Mouse (Mus musculus): Measurements from ENCODE around the gene Cbarp.

Cbarp gene

GRCm38 (mm10) chr10:80143664-80144063 lies 3.0 kb upstream of the Cbarp start:
- DNase-seq (ENCODE audit: low spot score) = no peak

- no peak for DNase-seq (ENCODE audit: low spot score)
Observed at GRCm38 (mm10) chr10:80142530-80142925, 1.9 kb upstream of the Cbarp start.

DNA sequence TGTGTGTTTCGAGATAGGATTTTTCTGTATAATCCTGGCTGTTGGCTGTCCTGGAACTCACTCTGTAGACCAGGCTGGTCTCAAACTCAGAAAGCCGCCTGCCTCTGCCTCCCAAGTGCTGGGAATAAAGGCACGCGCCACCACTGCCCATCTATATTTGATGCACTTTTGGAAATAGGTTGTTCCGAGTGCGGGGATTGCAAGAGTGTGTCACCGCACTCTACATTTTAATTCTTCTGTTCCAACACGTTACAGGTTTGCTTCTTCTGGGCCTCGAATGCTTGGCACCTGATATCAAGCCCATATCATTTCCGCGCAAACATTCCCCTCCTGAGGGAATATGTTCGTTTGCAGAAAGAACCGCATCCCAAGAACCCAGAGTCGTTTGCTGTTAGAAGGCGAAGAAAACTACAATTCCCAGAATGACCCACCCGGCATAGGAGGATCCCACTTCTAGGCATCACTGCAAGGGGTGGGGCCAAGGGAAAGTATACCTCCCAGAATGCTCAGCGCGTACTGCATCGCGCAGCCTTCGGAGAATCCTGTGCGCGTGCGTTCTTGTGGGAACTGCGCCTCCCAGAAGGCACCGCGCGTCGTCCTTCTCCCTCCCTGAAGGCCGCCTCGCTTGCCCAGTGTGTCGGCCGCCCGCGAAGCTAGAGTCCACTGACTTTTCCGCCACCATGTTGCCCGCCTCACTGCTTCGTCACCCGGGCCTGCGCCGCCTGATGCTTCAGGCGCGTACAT lies 1.3 kb upstream of the Cbarp start:
- peak; percentile 56 for DNase-seq (ENCODE audit: low spot score)

DNA sequence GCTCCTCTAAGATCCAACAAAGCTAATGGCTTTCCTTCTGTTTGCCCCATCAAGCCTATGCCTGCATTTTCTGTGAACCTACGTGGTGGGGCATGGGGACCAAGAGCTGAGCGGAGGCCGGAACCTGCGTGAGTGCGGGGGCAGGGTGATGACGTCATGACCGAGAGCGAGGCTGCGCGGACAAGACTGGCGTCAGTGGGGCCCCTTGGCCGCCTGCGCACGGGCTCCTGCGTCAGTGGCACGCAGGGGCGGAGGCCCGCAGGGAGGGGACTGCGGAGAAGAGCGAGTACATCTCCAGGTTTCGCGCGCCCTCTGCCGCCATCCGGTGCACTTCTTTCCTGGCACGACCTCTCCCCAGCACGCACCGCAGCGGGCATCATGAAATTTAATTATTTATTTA lies 608 bp upstream of the Cbarp start:
- DNase-seq (ENCODE audit: low spot score) = peak; percentile 61

GRCm38 (mm10) chr10:80139975-80140665 lies 515 bp downstream of the Cbarp start:
- DNase-seq (ENCODE audit: low spot score) = no peak

DNA sequence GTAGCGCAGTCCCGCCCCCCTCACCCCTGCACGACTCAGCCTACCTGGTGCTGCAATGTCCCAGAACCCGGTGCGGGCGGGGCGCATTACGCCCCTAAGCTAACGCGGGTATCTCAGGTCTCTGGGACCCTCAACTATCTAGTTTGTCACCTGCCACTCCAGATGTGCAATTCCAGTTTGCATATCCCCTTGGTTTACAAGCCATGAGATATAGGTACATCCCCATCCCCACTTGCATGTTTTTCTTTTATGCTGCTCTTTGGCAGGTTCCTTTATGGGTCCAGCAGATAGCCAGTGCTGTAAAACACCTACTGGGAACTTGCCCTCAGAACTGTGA lies 1.2 kb downstream of the Cbarp start:
- no peak for DNase-seq (ENCODE audit: low spot score)

DNA sequence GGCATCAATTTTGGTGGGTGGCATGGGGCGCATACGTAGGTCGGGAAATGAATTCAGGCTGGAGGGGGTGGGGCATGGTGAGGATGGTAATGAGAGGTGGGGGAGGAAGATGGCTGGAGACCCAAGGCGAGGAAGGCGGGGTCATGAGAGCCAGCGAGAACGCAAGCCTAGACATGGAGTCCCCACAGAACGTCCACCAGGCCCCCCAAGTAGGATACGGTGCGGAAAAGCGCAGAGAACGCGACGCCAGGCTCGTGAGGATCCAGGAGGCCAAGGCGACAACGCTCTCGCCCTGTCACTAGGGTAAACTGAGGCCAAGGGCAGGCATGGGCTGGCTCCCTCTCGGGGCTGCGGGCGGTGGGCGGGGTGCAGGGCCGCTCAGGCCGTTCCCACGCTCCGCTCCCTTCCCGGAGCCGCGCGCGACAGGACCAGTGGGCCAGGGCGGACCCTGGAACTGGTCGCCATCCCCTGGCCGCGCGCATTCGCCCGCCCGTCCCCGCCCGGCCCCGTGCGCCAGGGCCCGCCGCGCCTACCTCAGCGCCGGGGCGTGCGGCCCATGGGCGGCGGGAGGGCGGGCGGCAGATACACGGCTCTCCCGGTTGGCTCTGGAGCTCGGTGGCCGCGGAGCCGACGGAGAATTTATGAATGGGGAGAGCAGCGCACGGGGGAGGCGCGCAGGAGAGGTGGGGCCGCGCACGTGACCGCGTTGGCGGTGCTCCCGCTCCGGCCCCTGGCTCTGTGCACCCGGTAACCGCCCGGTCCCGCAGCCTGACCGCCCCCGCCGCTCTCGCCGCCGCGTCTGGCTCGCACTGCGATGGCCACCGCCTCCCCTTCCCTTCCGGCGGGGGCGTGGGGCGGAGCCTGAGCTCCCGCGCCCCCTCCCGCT lies 1.8 kb downstream of the Cbarp start, which contains the start of gene Atp5d:
Gene Atp5d (plus strand): TSS at position 80 of the 886 bp plus-strand sequence.
- DNase-seq (ENCODE audit: low spot score) = no peak

- no peak for DNase-seq (ENCODE audit: low spot score)
Observed at GRCm38 (mm10) chr10:80137626-80138552, 2.7 kb downstream of the Cbarp start.

GRCm38 (mm10) chr10:80136952-80137625 lies 3.5 kb downstream of the Cbarp start:
- DNase-seq (ENCODE audit: low spot score) = no peak

DNA sequence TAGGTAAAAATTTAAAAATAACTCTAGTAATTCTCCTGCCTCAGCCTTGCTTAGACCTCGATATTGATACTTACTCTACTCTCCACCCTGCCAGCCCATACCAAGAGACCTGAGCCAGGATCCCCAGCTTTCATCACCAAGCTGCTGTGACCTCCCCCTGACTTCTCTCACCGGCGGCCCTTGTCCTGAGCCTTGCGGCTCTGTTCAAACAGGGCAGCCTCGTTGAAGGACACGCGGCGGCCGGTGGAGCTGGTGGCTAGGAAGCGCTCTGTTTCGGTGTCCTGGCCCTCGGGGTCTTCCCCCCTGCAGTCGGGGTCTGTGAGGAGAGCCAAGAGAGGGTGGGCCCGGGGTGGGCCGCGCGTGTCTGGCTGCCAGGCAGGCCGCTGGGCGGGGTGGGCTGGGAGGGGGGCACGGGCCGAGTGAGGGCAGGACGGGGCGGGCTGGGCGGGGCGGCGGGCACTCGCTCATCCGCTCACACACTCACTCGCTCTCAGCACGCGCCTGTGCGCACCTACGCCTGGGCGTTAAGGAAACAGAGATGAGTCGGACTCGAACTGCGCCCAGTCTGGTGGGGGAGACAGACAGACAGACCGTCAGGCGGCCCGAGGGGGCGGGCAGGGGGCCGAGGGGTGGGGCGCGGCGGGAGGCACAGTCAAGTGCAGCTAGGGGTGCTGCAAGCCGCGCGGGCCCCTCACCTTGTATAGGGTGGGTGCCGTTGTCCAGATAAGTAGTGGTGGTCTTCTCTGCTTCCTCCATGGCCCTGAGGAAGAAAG lies 4.3 kb downstream of the Cbarp start:
- DNase-seq (ENCODE audit: low spot score) = no peak

DNA sequence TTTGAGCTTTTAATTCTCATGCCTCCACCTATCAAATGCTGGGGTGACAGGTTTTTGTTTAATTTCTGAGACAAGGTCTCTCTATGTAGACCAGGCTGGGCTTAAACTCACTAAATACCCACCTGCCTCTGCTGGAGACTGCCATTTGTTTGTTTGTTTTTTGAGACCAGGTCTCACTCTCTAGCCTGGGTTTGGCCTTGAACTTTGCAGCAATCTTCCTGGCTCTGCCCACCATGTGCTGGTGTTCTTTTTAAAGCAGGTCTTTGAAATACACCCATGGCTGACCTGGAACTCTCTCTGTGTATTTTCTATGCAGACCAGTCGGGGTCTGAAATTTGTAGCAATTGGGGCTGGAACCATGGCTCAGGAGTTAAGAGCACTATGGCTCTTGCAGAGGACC lies 5.0 kb downstream of the Cbarp start:
- no peak for DNase-seq (ENCODE audit: low spot score)

DNA sequence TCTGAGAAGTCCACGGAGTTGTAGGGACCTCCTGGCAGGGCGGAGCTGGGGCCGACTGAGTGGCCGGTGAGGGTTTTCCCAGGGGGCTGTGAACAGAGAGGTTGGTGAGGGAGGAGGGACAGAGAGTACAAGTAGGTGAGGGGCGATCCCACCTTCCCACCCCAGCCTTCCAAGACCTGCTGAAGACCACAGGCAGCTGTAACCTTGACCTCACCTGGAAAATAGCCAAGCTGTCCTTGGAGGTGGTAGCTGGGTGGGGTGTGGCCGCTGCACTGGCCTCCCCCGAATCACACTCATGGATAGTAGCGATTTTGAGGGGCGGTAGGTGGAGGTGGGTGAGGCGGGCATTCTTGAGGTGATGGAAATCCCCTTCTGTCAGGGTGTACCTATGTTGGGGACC lies 5.5 kb downstream of the Cbarp start:
- no peak for DNase-seq (ENCODE audit: low spot score)

- DNase-seq (ENCODE audit: low spot score) = no peak
Observed at GRCm38 (mm10) chr10:80134421-80134820, 6.2 kb downstream of the Cbarp start.

DNA sequence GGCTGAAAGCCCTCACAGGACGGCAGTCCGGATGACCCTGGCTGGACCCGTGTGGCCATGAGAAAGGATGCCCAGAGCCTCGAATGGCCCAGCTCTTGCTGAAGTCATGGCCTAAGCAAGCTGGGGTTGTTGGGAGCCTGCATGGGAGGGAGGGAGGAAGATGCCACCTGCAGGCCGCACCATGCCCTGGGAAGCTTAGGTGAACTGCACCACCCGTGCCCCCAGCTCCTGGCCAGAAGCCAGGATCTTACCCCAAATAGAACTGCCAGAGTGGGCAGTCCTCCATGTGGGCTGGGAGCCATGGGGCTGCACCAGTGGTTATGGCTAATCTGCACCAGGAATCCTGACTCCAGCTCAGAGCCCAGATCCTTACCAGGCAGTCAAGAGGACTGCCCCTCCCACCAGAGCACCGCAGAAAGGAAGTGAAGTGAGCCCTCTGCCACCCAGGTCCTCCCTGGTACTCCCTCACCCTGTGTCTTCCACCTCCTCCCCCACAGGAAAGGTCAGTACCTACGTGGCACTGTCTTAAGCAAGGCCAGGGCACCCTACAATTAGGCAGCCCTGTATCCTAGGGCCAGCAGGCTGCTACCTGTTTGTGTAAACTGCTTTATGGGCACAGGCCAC lies 7.3 kb downstream of the Cbarp start:
- DNase-seq (ENCODE audit: low spot score) = no peak

- no peak for DNase-seq (ENCODE audit: low spot score)
Observed at GRCm38 (mm10) chr10:80131952-80132350, 8.7 kb downstream of the Cbarp start.

DNA sequence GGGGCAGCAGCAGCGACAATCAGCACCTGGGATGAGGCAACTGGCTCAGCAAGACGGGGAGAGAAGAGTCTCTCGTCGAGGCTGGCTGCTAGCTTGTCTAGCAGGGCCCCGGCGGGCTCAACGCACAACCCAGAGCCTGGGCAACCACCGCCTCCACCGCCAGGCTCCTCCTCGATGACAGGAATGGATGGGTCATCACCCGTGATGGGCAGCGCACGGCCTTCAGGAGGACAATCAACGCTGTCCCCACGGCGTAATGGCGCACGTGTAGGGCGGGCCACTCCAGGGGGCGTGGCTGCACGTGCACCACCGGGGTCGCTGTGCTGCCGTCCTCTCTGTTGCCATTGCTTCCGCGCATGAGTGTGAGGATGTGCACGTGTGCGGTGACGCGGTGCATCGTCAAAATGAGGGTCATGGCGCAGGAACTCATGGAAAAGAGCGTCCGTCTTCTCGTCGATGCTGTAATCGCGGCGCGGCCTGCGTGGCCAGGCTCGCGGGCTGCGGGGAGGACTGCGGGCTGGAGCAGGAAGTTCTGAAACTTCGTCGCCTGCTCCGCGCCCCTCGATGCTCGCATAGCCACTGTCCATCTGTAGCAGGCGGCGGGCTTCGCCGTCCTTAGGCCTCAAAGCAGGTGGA lies 9.2 kb downstream of the Cbarp start:
- no peak for DNase-seq (ENCODE audit: low spot score)

DNA sequence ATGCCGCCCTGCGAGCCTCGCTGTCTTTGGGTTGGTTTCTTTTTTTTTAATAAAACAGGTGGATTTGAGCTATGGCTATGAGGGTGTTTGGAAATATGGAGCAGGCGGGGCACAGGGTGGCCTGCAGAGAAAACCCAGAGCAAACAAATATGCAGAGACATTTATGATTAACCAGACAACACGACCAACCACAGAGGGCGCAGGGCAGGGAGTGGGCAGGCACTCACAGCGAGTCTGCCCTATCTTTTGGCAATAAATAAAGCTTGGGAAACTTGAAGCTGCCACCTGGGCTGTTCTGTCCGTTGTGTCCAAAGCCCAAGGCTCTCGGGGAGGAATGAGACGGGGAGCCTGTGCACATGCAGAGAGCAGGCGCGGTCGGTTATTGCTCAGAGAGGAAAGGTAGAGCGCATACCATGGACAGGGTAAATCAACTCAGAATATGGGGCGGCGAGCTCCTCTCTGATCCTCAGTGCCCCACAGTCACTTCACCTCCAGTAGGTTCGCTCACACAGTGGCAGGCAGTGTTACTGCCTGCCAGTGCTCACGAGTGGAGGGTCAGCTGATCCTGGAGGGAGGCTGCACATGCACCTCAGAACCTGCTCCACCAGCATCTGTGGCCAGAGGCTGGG lies 10.1 kb downstream of the Cbarp start:
- DNase-seq (ENCODE audit: low spot score) = no peak

- no peak for DNase-seq (ENCODE audit: low spot score)
Observed at GRCm38 (mm10) chr10:80129846-80130245, 10.8 kb downstream of the Cbarp start.

DNA sequence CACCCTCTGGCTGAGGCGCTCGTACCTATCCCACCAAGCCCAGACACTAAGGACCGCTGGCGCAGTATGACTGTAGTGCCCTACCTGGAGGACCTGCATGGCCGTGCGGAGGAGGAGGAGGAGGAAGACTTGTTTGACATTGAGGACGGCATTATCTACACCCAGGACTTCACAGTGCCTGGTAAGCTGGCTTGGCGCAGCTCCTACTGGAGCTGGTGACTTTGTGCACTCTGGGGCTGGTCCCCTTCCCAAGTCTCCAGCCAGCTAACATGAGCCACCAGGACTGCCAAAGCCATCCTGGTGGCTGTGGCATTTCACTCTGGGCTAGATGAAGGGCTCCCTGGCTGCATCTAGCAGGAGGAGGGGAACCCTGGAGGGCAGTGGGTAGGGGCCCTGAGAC lies 12.7 kb downstream of the Cbarp start:
- DNase-seq (ENCODE audit: low spot score) = no peak

Measured in ovary, postnatal 10 days (tissue).